Mouse (Mus musculus) kidney, embryonic 14.5 days (tissue): ENCODE data around the gene Syngap1. TPM values are rescaled to one million over a fixed set of nuclear protein-coding genes. Genes with fewer than 3 reads are reported as not detected.

Experiments
- ATAC-seq: fragments of 200-750 bp; cut with Nextera tagmentation; 2 replicates; pipeline ENCODE4 v1.8.0; 2017; ENCODE audit warnings: moderate number of reproducible peaks, mild to moderate bottlenecking, moderate TSS enrichment, moderate library complexity; ENCODE audit not compliant: low FRiP score, low TSS enrichment
- H3K27ac ChIP-seq: fragments of 300-500 bp; sonication (generic); 2 replicates; pipeline ENCODE4 v1.5.1; 2014; ENCODE audit warnings: low read depth, mild to moderate bottlenecking, low read length, moderate library complexity, mixed read lengths
- H3K27me3 ChIP-seq: fragments of 300-500 bp; sonication (generic); 2 replicates; pipeline ENCODE4 v1.6.1; 2014; ENCODE audit warnings: mild to moderate bottlenecking, low read length; ENCODE audit not compliant: control insufficient read depth, insufficient read depth
- H3K36me3 ChIP-seq: fragments of 300-500 bp; sonication (generic); 2 replicates; pipeline ENCODE4 v1.6.1; 2014; ENCODE audit warnings: low read length, mixed read lengths; ENCODE audit not compliant: control insufficient read depth, insufficient read depth
- H3K4me1 ChIP-seq: fragments of 300-500 bp; sonication (generic); 2 replicates; pipeline ENCODE4 v1.6.1; 2014; ENCODE audit warnings: low read length, mixed read lengths; ENCODE audit not compliant: control insufficient read depth, insufficient read depth
- H3K4me2 ChIP-seq: fragments of 300-500 bp; sonication (generic); replicated peaks from 2 replicates; pipeline ENCODE4 v1.6.1; 2014; ENCODE audit warnings: low read depth, mild to moderate bottlenecking, low read length
- H3K4me3 ChIP-seq: fragments of 300-500 bp; sonication (generic); 2 replicates; pipeline ENCODE4 v1.5.1; 2014; ENCODE audit warnings: mild to moderate bottlenecking, low read length
- H3K9ac ChIP-seq: fragments of 300-500 bp; sonication (generic); 2 replicates; pipeline ENCODE4 v1.6.1; 2014; ENCODE audit warnings: low read depth, mild to moderate bottlenecking, low read length, moderate library complexity
- H3K9me3 ChIP-seq: fragments of 300-500 bp; sonication (generic); 2 replicates; pipeline ENCODE4 v1.6.1; 2016; ENCODE audit warnings: low read length; ENCODE audit not compliant: control insufficient read depth
- WGBS: fragments of 180-500 bp; shearing (Covaris S2); extraction: QIAGEN DNeasy Blood & Tissue Kit; methylation state at CpG from one replicate; pipeline ENCODE4 v1.1.7; 2014; 5-methylcytosine and 5-hydroxymethylcytosine counted together
- polyA plus RNA-seq: library from polyadenylated mRNA; unstranded; fragments of >200 nt; fragmentation: Nextera tagmentation; extraction: Ambion mirVana; gene quantifications from 2 replicates; pipeline ENCODE4 v1.2.1, GENCODE M21; 2014

The Syngap1 gene
- polyA plus RNA-seq, 1 experiment from 2014 or later = 2.6 TPM

DNA sequence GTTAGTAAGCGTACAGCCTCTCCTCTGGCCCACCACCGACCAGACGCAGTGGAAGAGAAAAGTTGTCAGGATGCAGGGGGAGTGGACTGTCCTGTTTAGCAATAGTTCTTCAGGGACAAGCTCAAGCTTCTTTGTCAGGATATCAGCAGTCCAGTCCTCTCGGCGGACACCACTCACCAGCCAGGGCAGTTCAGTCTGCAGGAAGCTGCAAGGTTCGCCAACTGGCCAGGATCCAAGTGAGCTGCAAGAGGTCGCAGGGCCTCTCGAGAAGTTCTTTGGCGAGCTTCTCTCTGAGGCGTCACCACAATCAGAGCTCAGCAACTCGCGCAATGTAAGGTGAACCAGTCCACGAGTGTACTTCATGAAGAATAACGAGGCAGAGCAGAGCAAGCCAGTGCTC is 53.4 kb downstream of the Syngap1 start:
- WGBS = 75% methylated on average over 14 of the region's 14 CpGs
- Histone ChIP-seq H3K27ac (no peak overlapping the region), H3K9ac (no peak overlapping the region), H3K4me1 (no peaks in the 10 kb centered on the region), H3K4me2 (no peak overlapping the region), H3K27me3 (no peaks in the 10 kb centered on the region), H3K36me3 (no peaks in the 10 kb centered on the region), H3K4me3 (no peak overlapping the region), H3K9me3 (no peaks in the 10 kb centered on the region)
- ATAC-seq = no peak

DNA sequence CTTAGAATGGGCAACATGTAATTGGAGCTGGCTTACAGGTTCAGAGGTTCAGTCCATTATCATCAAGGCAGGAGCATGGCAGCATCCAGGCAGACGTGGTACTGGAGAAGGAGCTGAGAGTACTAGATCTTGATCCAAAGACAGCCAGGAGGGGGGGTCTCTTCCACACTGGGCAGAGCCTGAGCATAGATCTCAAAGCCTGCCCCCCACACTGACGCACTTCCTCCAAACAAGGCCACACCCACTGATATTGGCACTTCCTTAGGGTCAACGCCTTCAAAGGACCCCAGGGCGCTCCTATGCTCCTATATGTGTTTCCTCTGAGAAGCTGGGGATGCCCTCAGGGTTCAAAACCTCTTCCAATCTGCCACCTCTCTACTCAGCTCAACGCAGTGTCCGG is 54.0 kb downstream of the Syngap1 start:
- no peak for ATAC-seq

DNA sequence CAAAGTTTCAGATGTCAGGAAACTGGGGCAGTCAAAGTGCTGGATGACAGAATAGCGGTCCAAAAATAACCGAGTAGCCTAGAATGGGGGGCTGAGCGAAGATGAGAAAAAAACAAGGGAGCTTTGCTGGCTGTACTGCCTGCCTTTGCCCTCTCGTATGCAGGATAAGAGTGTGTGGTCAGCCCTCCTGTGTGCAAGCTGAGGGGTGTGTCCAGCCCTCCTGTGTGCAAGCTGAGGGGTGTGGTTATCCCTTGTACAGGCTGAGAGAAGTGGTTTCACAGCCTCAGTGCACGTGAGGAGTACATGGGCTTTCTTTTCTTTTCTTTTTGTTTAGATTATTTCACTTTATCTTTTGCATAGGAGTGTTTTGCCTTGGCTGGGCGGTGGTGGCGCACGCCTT is 54.5 kb downstream of the Syngap1 start:
- H3K27me3 ChIP-seq = no peaks in the 10 kb centered on the region
- H3K4me3 ChIP-seq = no peak overlapping the region
- no peak for ATAC-seq
- H3K36me3 ChIP-seq = no peaks in the 10 kb centered on the region
- H3K27ac ChIP-seq = no peak overlapping the region
- H3K9me3 ChIP-seq = no peaks in the 10 kb centered on the region
- no peak overlapping the region for H3K9ac ChIP-seq
- H3K4me1 ChIP-seq = no peaks in the 10 kb centered on the region
- H3K4me2 ChIP-seq = no peak overlapping the region
- WGBS = 76% methylated on average over 8 of the region's 8 CpGs

More for the DNA sequence above, 54.0 kb downstream of the Syngap1 start:
- Histone ChIP-seq H3K27ac (no peak overlapping the region), H3K36me3 (no peaks in the 10 kb centered on the region), H3K4me3 (no peak overlapping the region), H3K27me3 (no peaks in the 10 kb centered on the region), H3K4me1 (no peaks in the 10 kb centered on the region), H3K4me2 (no peak overlapping the region), H3K9me3 (no peaks in the 10 kb centered on the region), H3K9ac (no peak overlapping the region)
- WGBS = 76% methylated on average over 6 of the region's 6 CpGs

DNA sequence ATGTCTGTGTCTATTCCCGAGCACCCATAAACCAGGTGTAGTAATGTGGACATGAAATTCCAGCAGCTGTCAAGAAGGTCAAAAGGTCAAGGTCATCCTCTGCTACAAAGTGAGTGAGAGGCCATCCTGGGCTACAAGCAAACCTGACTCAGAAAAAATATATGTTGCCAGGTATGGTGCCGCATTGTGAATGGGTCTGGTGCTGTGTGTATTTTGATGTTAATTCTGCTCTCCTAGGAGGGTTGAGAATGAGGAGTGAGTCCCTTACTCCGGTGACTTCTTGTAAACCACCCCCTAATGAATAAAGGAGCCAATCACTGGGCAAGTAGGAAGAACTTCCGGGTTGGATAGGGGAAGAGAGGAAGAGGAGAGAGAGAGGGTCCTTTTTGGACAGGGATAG is 56.6 kb downstream of the Syngap1 start:
- no peak for ATAC-seq
- H3K4me1 ChIP-seq = no peaks in the 10 kb centered on the region
- H3K27ac ChIP-seq = no peak overlapping the region
- H3K36me3 ChIP-seq = no peaks in the 10 kb centered on the region
- WGBS = 75% methylated on average over 4 of the region's 4 CpGs
- H3K9ac ChIP-seq = no peak overlapping the region
- no peaks in the 10 kb centered on the region for H3K27me3 ChIP-seq
- no peak overlapping the region for H3K4me3 ChIP-seq
- H3K9me3 ChIP-seq = no peaks in the 10 kb centered on the region
- H3K4me2 ChIP-seq = no peak overlapping the region

DNA sequence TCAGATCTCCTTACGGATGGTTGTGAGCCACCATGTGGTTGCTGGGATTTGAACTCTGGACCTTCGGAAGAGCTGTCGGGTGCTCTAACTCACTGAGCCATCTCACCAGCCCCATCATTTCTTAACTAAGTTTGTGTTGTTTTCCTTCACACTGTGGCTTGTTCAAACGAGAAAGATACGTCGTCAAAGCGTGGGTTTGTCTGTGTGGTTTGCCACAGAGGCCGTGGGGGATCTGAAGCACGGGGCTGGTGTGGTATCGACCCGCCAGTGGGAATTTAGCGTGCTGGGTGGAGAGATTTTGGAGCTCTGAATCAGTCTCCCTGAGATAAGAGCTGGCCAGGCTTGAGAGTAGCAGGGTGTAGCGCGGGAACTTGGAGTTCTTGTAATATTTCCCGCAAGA is 57.2 kb downstream of the Syngap1 start:
- Histone ChIP-seq H3K27ac (no peak overlapping the region), H3K4me3 (no peak overlapping the region), H3K4me2 (no peak overlapping the region), H3K4me1 (no peaks in the 10 kb centered on the region), H3K9ac (no peak overlapping the region), H3K27me3 (no peaks in the 10 kb centered on the region), H3K36me3 (no peaks in the 10 kb centered on the region), H3K9me3 (no peaks in the 10 kb centered on the region)
- 92% methylated on average over 15 of the region's 15 CpGs for WGBS
- ATAC-seq = no peak

DNA sequence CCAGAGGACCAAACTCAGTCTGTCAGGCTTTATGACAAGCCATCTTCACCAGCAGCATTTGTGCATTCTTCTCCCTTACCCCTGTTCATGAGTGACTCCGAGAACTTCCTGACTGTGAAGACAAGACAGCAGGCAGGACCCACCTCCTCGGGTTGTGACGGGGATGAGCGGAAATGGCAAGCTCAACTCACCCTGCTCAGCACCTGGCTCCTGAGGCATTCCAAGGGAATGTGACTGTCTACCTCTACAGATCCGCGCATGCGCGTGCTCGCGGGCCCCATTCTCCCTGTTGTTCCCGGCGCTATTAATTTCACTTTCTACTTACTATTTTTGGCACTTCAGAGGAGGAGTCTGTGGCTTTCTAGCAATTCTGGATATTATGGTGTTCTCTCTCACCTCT is 58.9 kb downstream of the Syngap1 start:
- Histone ChIP-seq H3K9ac (no peak overlapping the region), H3K4me3 (no peak overlapping the region), H3K4me2 (no peak overlapping the region), H3K9me3 (no peaks in the 10 kb centered on the region), H3K27ac (no peak overlapping the region), H3K4me1 (no peaks in the 10 kb centered on the region), H3K27me3 (no peaks in the 10 kb centered on the region), H3K36me3 (no peaks in the 10 kb centered on the region)
- 70% methylated on average over 12 of the region's 12 CpGs for WGBS
- ATAC-seq = no peak

DNA sequence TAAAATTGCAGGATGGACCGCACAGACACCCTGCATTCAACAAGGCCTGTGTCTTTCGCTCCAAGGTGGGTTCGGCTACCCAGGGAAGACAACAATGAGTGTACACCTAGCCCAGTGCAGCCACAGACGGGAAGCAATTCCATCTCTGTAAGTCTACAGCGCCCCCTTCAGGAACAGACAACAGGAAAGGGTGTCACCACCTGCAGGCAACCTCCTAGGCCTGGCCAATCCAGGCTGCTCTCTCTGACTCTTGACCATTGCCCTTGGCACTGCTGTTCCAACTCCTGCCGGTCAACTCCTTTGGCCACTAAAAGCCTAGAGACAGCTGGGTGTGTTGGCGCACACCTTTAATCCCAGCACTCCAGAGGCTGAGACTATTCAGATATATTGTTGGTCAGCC is 60.1 kb downstream of the Syngap1 start:
- ATAC-seq = no peak
- Histone ChIP-seq H3K4me2 (no peak overlapping the region), H3K27me3 (no peaks in the 10 kb centered on the region), H3K36me3 (no peaks in the 10 kb centered on the region), H3K9ac (no peak overlapping the region), H3K27ac (no peak overlapping the region), H3K9me3 (no peaks in the 10 kb centered on the region), H3K4me1 (no peaks in the 10 kb centered on the region), H3K4me3 (no peak overlapping the region)
- WGBS = 76% methylated on average over 7 of the region's 7 CpGs

DNA sequence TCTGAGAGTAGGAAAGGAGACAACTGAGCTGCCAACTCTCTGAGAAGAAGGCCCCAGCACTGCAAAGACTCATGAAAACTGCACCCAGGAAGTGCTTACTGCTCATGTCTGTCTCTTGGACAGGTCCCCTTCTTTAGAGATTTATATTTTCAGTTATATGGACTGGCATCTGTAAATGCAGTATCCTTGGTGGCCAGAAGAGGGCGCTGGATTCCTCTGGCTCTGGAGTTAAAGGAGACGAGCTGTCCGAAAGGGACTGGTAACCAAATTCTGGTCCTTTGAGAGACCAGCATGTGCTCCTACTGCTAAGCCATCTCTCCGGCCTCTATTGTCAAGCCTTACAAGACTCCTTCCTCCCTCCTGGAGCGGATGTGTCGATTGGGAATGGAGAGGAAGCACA is 60.8 kb downstream of the Syngap1 start:
- WGBS = 56% methylated on average over 6 of the region's 6 CpGs
- Histone ChIP-seq H3K9ac (no peak overlapping the region), H3K27me3 (no peaks in the 10 kb centered on the region), H3K9me3 (no peaks in the 10 kb centered on the region), H3K27ac (no peak overlapping the region), H3K4me1 (no peaks in the 10 kb centered on the region), H3K4me2 (no peak overlapping the region), H3K36me3 (no peaks in the 10 kb centered on the region), H3K4me3 (no peak overlapping the region)
- ATAC-seq = no peak

DNA sequence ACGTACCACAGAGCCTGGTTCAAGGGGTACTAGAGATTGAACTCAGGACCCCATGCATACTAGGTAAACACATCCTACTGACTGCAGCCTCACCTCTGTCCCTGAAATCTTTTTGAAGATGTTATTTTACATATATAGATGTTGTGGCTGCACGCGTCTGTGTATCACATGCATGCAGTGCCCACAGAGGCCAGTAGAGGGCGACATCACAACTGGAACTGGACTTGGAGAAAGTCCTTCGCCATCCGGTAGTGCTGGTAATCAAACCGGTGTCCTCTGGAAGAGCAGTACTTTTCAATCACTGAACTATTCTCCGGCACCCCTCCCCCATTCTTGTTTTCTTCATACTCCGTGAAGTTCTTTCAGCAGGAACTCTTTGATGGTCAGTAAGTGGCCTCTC is 63.4 kb downstream of the Syngap1 start:
- no peaks in the 10 kb centered on the region for H3K27me3 ChIP-seq
- no peaks in the 10 kb centered on the region for H3K4me1 ChIP-seq
- H3K27ac ChIP-seq = no peak overlapping the region
- H3K36me3 ChIP-seq = no peaks in the 10 kb centered on the region
- 30% methylated on average over 9 of the region's 9 CpGs for WGBS
- no peak overlapping the region for H3K9ac ChIP-seq
- H3K4me2 ChIP-seq = no peak overlapping the region
- no peaks in the 10 kb centered on the region for H3K9me3 ChIP-seq
- H3K4me3 ChIP-seq = no peak overlapping the region
- ATAC-seq = no peak
